Mouse (Mus musculus) cerebellum, postnatal 36 days (tissue): ENCODE data around the gene Gm4707.
"Not testable (repeated sequence)": the region's sequence is repeated elsewhere in the genome, so short reads cannot be mapped to it uniquely, and the experiment has no call there.

ENCODE experiments used
- DNase-seq, 2 experiments: peaks; one replicate each; pipeline ENCODE4 v3.0.0; 2021 to 2022; ENCODE audit warnings: mixed read lengths in 2 of 2

Gene Gm4707

GRCm38 (mm10) chr17:71459818-71460217, at the start of gene Gm4707:
Gm4707 (minus strand) TSS chr17:71459918.
- DNase-seq: no peak

DNA sequence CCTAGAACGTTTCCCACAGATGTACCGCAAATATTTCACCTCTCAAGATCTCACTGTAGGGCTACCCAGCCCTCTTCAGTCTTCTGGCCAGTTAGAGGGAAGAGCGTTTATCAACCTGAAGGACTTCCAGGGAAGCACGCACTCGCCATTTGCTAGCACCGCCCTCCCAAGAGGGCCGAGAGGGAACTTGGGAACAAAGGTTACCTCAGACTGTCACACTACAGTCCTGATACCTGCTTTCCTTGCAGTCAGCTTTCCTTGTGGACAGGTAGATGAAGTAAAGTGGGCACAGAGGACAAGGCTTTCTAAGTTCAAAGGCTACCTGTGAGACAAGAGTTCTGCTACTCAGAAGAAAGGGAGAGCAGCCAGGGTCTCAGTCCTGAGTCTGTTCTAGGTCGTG, 47.1 kb upstream of the Gm4707 start:
- DNase-seq: no peak

DNA sequence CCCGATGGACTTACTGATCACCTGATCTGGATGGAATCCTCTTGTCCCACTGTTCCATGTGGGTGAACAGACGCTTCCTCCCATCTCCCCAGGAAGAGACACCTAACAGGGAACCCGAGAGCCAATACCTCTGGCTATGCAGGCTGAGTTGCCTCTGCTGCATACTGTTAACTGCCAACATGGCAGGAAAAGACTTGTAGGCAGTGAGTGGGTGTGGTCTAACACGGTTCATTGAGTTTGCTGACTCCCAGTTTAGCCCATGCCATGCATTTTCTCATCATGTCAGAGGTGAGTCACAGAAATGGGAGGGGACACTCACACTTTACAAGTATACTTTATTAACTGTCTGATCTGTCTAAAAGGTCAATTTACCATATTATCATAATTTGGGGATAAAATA, 36.1 kb upstream of the Gm4707 start:
- no peak for DNase-seq

- DNase-seq: no peak
Measured at GRCm38 (mm10) chr17:71491332-71491686, 31.6 kb upstream of the Gm4707 start.

GRCm38 (mm10) chr17:71490666-71491331, 31.1 kb upstream of the Gm4707 start:
- DNase-seq: no peak

GRCm38 (mm10) chr17:71489703-71490461, 30.2 kb upstream of the Gm4707 start:
- no peak for DNase-seq

- no peak for DNase-seq
Measured at GRCm38 (mm10) chr17:71486231-71486851, 26.6 kb upstream of the Gm4707 start.

GRCm38 (mm10) chr17:71485791-71486230, 26.1 kb upstream of the Gm4707 start:
- DNase-seq: no peak

DNA sequence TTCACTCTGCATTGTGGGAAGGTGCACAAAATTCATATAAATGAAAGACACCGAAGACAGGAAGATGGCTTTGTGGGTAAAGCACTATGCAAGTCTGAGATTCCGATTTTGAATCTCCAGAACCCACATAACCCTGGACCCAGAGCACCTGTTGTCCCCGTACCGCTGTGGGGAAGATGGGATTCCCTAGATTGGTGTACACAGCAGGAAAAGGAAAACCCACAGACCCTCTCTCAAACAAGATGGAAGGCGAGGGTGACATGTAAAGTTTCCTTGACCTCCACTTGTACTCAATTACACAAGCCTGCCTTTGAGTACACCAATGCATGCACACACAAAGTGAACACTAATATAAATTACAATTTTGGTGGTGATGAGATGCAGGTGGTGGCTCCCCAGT, 25.0 kb upstream of the Gm4707 start:
- no peak for DNase-seq

GRCm38 (mm10) chr17:71483418-71484060, 23.8 kb upstream of the Gm4707 start:
- no peak for DNase-seq

DNA sequence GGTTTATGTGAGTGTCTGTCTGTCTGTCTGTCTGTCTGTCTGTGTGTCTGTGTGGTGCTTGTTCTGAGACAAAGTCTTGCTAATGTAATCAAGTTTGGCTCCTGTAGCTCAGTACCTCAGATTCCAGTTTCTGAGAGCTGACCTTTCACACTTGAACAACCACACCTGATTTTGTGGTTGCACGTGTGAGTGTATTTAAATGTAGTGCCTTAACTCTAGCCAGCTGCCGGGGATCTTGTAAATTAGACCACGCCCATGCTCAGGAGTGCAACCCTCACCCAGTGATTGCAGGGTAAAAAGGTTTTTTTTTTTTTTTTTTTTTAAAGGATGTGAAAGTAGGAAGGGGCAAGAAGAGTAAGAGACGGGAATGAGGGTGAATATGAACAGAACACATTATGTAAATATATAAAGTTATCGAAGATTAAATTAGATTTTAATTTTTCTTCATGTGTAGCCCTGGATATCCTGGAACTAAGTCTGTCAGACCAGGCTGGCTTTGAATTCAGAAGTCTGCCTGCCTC, 19.7 kb upstream of the Gm4707 start:
- no peak for DNase-seq

GRCm38 (mm10) chr17:71477481-71477880, 17.8 kb upstream of the Gm4707 start:
- DNase-seq: no peak

GRCm38 (mm10) chr17:71476346-71477020, 16.8 kb upstream of the Gm4707 start:
- peak in 1 of 2 experiments; percentile 9 for DNase-seq

DNA sequence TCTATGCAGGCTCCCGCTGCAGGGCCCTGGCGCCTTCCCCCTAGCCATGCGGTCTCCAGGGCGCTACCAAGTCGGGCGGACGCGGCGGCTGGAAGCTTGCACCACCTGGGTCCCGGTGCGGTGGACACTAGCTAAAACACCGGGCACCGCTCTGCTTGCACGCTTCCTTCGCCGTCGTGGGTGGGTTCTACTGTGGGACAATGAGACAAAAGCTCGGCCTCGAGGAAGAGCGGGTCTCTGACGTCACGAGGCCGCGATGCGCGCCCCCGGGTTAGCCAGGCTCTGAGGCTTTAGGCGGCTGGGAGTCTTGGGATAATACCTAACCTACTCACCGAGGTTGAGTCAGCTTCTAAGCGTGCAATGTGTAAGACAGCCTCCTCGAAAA, 16.0 kb upstream of the Gm4707 start:
- peak; percentile 65 to 71 for DNase-seq

GRCm38 (mm10) chr17:71474762-71475704, 15.3 kb upstream of the Gm4707 start, which contains the start of gene Smchd1:
Smchd1 (minus strand) TSS chr17:71475343.
- peak; percentile 89 to 94 for DNase-seq

DNA sequence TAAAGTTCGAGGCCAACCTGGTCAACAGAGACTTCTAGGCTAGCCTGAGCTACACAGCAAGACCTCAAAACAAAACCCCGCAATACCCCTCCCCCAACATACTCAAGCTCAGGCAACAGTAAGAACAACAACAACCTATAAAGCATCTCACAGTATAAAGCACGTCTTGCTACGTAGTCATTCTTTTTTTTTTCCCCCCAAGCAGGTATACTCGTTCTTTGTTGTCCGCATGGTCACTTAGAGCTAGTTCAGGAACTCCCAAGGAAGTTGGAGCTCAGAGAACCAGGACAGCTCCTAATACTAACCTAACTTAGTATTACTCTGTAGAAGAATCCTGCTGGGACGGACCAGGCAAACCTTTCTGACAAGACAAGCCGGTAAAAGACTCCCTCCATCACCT, 14.4 kb upstream of the Gm4707 start:
- DNase-seq: no peak

- no peak for DNase-seq
Measured at GRCm38 (mm10) chr17:71471261-71471660, 11.5 kb upstream of the Gm4707 start.

DNA sequence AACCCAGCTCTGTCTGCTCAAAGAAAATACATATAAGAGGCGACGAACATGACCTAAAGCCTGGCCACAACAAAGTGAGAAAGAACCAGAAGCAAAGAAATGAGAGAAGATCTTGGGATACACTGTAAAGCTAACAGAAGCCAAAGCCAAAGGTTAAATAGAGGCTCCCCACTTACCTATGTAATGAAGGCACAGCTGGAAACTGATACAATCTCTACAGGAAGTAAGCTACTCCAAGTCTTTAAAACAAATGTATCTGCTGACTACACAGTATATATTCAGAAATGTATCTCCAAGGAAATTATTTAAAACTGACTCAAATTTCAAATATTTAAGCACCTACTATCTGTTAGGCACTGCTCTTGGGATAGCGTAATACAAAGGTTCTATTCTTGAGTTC, 594 bp upstream of the Gm4707 start:
- DNase-seq: no peak

GRCm38 (mm10) chr17:71457361-71457760, 2.4 kb downstream of the Gm4707 start:
- not testable (repeated sequence) for DNase-seq

- no peak for DNase-seq
Measured at GRCm38 (mm10) chr17:71445191-71445590, 14.5 kb downstream of the Gm4707 start.

DNA sequence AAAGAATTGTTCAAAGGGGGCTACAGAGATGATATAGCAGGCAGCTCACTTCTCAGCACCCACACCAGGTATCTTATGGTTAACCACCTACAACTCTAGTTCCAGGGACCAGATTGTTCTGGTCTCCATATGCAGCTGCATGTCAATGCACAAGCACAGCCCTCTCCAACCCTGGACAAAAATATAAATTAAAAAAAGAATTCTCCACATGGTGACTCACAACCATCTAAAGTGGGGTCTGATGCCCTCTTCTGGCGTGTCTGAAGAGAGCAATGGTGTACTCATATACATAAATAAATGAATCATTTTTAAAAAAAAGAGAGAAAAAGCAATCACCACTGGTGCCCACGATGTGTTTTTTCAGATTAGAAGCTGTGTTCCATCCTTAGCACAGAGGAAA, 15.0 kb downstream of the Gm4707 start:
- DNase-seq: no peak
